Mouse (Mus musculus): ENCODE results near the gene Hbq1a. TPM values are rescaled to one million over a fixed set of nuclear protein-coding genes. Genes with fewer than 3 reads are reported as not detected.

The Hbq1a gene
- total RNA-seq (2023), result not detected

GRCm38 (mm10) chr11:32299865-32300264 lies at the start of gene Hbq1a:
Hbq1a (plus strand) TSS chr11:32300069.

GRCm38 (mm10) chr11:32267188-32267884 lies 32.5 kb upstream of the Hbq1a start, which contains the start of gene Nprl3:
Nprl3 (minus strand) TSS chr11:32267707.

GRCm38 (mm10) chr11:32276347-32276746 lies 23.5 kb upstream of the Hbq1a start, which contains the start of gene Hba-x:
Hba-x (plus strand) TSS chr11:32276400.

GRCm38 (mm10) chr11:32283091-32283777 lies 16.6 kb upstream of the Hbq1a start, which contains the start of gene Hba-a1:
Hba-a1 (plus strand) TSS chr11:32283511.

GRCm38 (mm10) chr11:32286695-32287492 lies 13.0 kb upstream of the Hbq1a start, which contains the start of gene Hbq1b:
Hbq1b (plus strand) TSS chr11:32286965.

GRCm38 (mm10) chr11:32296203-32296602 lies 3.7 kb upstream of the Hbq1a start, which contains the start of gene Hba-a2:
Hba-a2 (plus strand) TSS chr11:32296489.

GRCm38 (mm10) chr11:32347607-32348432 lies 48.0 kb downstream of the Hbq1a start, which contains the start of gene Sh3pxd2b:
Sh3pxd2b (plus strand) TSS chr11:32347820.

Other genes starting within 250 kb of the Hbq1a start
- gene Il9r, start 99.8 kb upstream of the Hbq1a start, total RNA-seq (2023), result 10 to 100 TPM; 25.2 to 46.1 TPM
- gene Snrnp25, start 94.7 kb upstream of the Hbq1a start, total RNA-seq (2023), result 10 to 100 TPM; 20.0 to 25.8 TPM
- gene Rhbdf1, start 77.8 kb upstream of the Hbq1a start, total RNA-seq (2023), result 10 to 100 TPM; 10.3 to 13.0 TPM
- gene Mpg, start 73.6 kb upstream of the Hbq1a start, total RNA-seq (2023), result 10 to 100 TPM; 21.7 to 27.2 TPM
- 10 to 100 TPM; 68.8 to 83.2 TPM for gene Nprl3, start 32.4 kb upstream of the Hbq1a start, total RNA-seq (2023)
- not detected for gene Hba-x, start 23.7 kb upstream of the Hbq1a start, total RNA-seq (2023)
- gene Hba-a1, start 16.6 kb upstream of the Hbq1a start, total RNA-seq (2023), result 100 to 1,000 TPM in 1 of 2 experiments, 10 to 100 TPM in 1; 23.3 to 338 TPM
- gene Hbq1b, start 13.1 kb upstream of the Hbq1a start, total RNA-seq (2023), result not detected
- 100 to 1,000 TPM in 1 of 2 experiments, 10 to 100 TPM in 1; 11.7 to 226 TPM for gene Hba-a2, start 3.6 kb upstream of the Hbq1a start, total RNA-seq (2023)
- gene Sh3pxd2b, start 47.8 kb downstream of the Hbq1a start, total RNA-seq (2023), result not detected
- 1 to 10 TPM; 6.1 to 6.7 TPM for gene Ubtd2, start 155.3 kb downstream of the Hbq1a start, total RNA-seq (2023)
- 1 to 10 TPM in 1 of 2 experiments, not detected in 1; 4.7 TPM for gene Efcab9, start 232.0 kb downstream of the Hbq1a start, total RNA-seq (2023)
- 100 to 1,000 TPM; 232 to 253 TPM for gene Stk10, start 233.2 kb downstream of the Hbq1a start, total RNA-seq (2023)